Mouse (Mus musculus) T-helper 17 cell (primary cell): Measurements from ENCODE around the gene Slc35a3.
"Not testable (repeated sequence)": the region's sequence is repeated elsewhere in the genome, so short reads cannot be mapped to it uniquely, and the experiment has no call there.

Source experiments
- in situ Hi-C, 2 experiments: fragments of 300-600 bp; cut with MboI, MseI; formaldehyde crosslinking; loops; 1 replicate in 1 of 2; 2 replicates in 1 of 2; pipeline ENCODE4 v1.15.1; 2025; ENCODE audit warnings: high pct_unique_total_duplicates in 2 of 2

Gene Slc35a3

GRCm38 (mm10) chr3:116701601-116702000 lies 11.0 kb downstream of the Slc35a3 start:
- in situ Hi-C loops, result no loop called here

DNA sequence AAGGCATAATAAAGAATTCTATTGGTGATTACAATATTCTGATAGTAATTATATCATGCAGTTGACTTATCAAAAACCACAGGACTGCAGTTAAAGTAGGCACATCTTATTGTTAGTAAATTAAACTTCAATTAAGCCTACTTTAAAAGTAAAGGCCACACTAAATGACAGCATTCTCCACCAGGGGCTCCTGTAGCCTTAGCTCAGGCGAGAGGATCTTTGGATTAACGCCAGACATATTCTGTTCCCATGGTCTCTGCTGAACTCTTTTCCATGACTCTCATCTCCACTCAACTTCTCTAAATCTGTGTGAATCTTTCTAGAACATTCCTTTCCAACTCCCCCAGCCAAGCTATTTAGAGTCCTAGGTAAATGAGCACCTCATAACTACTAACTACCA lies 13.8 kb downstream of the Slc35a3 start:
- in situ Hi-C loops, result loop anchor here in 1 of 2 experiments (25.0 kb wide), 1 partner anchor 1786 kb away; the partner anchor contains the start of gene Olfm3

DNA sequence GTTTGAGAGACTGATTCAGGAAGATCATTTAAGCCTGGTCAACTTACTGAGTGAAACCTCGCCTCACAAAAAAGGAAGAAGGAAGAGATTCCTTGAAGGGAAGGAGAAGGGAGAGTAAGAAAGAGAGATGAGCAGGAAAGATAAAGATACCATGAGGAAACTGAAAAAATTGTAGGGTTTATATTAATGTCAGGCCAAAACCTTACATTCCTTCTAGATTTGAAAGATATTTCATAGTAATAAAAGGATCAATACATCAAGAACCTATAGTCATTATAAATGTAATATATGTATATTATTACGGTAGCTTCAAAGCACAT lies 17.0 kb downstream of the Slc35a3 start:
- in situ Hi-C loops, result loop anchor here in 1 of 2 experiments (25.0 kb wide), 1 partner anchor 1783 kb away; the partner anchor contains the start of gene Olfm3

DNA sequence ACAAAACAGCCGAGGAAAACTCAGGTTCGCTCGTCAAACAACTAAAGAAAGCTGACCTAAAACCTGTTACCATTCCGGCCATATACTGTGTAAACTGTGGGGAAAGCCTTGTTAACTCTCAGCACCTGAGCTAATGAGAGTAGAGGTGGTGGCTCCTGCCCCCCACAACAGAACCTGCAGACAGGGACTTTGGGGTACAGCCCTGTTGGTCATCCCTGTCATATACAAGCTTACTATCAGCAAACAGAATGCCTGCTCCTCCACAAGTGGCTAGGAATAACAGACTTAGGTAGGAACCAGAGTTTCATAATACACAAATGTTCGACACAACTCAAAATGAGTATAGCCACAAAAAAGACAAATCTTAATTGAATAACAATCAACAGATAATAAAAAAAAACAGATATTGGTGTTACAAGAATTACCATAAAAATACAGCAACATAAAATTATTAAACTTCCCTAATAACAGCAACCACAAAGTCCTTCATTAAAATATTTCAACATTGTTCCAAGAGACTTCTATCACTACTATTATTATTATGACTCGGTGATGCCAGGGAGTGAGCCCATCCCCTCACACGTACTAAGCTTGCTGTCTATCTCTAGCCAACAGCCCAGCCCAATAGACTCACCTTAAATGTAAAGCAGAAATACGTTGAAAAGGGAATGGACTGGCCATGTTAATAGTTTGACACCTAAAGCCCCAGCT lies 17.5 kb downstream of the Slc35a3 start:
- in situ Hi-C loops, result loop anchor here in 1 of 2 experiments (25.0 kb wide), 1 partner anchor 1783 kb away; the partner anchor contains the start of gene Olfm3

DNA sequence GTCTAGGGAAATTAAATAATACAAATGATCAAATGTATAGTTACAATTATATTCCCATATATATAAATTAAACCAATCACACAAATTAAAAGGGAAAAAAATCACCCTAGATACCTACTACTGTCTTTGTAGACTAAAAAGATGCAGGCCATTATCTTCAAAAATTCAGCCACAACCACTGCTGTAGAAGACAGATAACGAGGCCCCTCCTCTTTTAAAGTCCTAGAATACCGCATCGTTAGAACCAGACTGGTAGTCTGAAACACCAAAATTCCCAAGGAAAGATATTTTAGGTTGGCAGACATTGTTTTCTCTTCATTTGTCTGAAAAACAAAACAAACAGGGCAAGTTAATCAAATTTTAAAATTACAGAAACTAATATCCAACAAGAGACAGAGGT lies 18.3 kb downstream of the Slc35a3 start:
- in situ Hi-C loops, result loop anchor here in 1 of 2 experiments (25.0 kb wide), 1 partner anchor 1782 kb away; the partner anchor contains the start of gene Olfm3

DNA sequence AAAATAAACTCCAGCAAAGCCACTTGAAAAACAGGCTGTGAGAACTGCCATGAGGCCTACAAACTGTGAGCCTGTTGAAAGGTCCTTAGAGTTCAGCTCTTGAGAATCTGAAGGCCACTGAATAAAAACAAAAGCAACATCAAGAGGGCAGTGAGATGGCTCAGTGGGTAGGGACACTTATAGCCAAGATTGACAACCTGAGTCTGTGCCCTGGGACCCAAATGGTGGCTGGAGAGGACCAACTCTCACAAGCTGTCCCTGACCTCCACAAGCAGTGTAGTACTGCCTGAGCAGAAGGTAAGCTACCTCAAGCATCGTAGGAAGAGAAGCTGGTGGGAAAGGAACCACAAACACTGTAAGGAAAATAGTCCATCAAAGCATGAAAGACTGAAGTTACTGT lies 31.5 kb downstream of the Slc35a3 start, which contains the start of gene Gm43191:
Gm43191 (minus strand) TSS at position 101 of the 400 bp plus-strand sequence.
- in situ Hi-C loops, result loop anchor here (5.0 to 25.0 kb wide), 3 partner anchors 61 to 1769 kb away; partner anchors contain the start of gene Olfm3 (in 1 of the 2)

- in situ Hi-C loops, result not testable (repeated sequence)
Observed at GRCm38 (mm10) chr3:116664281-116664680, 48.4 kb downstream of the Slc35a3 start.

DNA sequence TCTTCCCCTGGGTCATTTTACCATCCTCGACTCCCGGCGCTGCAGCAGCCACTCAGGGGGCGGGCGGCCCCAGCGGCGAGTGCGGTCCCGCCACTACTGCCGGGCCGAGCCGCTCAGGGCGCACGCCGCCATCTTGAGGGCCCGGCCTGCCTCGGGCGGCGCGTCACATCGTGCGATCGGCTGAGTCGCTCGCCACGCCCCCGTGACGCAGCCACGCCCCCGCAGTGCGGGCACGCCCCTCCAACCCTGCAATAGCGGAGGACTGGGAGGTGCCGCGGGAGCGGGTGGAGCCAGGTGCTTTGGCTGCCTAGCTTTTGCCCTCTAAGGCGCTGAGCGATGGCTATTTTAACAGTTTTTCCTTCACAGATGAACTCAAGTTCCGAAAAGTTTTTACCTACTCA lies 50.2 kb downstream of the Slc35a3 start, which contains the start of gene Mfsd14a:
Mfsd14a (minus strand) TSS at position 215 of the 401 bp plus-strand sequence.
- in situ Hi-C loops, result no loop called here

- in situ Hi-C loops, result no loop called here
Observed at GRCm38 (mm10) chr3:116661870-116662414, 50.7 kb downstream of the Slc35a3 start.

DNA sequence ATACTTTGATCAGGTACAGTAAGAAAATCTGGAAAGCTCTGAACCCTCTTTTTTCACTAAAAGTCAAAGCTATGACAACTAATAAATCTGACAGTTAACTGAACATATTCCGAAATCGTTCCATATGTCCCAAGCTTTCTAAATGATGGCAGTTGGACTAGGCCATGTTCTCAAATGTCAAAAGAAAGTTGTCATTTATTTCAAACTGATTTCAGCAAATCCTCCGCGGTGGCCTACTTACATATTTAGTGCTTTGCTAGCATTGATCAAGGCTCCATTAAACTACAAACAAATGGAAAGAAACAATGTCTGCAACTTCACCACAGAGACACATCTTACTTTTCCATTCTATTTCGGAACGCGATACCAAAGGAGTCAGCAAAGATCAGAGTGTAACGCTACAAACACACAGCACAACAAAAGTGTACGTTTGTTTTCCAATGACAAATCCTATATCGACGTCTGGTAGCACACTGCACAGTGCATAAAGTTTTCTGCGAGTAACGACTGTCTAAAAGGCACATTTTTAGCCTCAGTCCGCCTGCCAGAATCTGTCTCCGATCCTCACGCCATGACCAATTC lies 51.3 kb downstream of the Slc35a3 start:
- in situ Hi-C loops, result no loop called here

DNA sequence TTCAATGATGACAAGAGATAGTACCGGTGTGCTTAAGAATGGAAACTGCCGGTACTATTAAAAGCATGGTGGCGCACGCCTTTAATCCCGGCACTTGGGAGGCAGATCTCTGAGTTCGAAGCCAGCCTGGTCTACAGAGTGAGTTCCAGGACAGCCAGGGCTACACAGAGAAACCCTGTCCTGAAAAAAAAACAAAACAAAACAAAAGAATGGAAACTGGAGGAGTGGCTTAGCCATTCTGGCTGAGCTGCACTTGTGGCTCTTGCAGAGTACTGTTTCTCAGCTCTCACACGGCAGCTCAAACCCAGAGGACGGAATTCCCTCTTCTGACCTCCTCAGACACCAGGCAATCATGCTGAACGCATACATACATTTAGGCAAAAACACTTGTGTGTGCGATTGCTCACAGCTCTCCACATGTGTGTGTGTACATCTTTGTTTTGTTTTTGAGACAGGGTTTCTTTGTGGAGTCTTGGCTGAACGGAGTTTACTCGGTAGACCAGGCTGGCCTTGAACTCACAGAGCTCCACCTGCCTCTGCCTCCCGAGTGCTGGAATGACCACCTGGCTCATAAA lies 52.7 kb downstream of the Slc35a3 start:
- in situ Hi-C loops, result no loop called here

DNA sequence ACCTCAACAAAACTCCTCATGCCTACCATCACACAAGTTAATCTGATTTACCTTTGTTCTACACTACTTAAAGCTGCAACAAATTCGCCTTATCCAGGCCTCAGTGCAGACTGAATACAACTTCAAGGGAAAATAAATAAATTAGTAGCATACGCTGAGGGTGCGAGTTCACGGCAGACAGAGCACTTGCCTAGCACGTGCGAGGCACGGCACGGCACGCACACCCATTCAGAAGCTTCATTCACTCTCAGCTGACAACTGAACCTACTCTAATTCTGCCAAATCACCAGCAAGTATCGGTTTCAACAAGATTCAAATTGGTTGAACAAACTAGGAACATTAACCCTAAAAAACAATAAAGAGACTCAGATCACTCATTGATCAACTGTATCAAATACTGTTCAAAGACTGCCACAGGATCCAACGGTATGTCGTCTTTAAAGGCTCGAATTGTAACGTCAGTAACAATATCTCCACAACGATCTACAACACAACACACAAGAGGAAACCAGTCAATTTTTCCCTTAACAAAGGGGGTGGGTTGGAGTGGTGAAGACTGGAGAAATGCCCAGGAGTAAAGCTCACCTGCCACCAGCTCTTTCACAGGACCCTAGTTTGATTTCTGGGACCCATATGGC lies 53.6 kb downstream of the Slc35a3 start:
- in situ Hi-C loops, result no loop called here

- in situ Hi-C loops, result no loop called here
Observed at GRCm38 (mm10) chr3:116656184-116656965, 56.3 kb downstream of the Slc35a3 start.

DNA sequence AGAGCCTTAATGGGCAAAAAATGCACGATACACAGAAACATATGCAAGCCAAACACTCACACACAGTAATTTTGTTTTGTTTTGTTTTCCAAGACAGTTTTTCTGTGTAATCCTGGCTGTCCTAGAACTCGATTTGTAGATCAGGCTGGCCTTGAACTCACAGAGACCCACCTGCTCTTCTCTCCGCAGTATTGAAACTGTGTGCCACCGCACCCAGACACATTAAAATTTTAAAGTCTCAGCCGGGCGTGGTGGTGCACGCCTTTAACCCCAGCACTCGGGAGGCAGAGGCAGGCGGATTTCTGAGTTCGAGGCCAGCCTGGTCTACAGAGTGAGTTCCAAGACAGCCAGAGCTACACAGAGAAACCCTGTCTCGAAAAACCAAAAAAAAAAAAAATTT lies 58.6 kb downstream of the Slc35a3 start:
- in situ Hi-C loops, result not testable (repeated sequence)

- in situ Hi-C loops, result no loop called here
Observed at GRCm38 (mm10) chr3:116653278-116653945, 59.2 kb downstream of the Slc35a3 start.

GRCm38 (mm10) chr3:116652033-116652446 lies 60.6 kb downstream of the Slc35a3 start:
- in situ Hi-C loops, result no loop called here

- in situ Hi-C loops, result no loop called here
Observed at GRCm38 (mm10) chr3:116650698-116651097, 61.9 kb downstream of the Slc35a3 start.

- in situ Hi-C loops, result no loop called here
Observed at GRCm38 (mm10) chr3:116648805-116649204, 63.8 kb downstream of the Slc35a3 start.

DNA sequence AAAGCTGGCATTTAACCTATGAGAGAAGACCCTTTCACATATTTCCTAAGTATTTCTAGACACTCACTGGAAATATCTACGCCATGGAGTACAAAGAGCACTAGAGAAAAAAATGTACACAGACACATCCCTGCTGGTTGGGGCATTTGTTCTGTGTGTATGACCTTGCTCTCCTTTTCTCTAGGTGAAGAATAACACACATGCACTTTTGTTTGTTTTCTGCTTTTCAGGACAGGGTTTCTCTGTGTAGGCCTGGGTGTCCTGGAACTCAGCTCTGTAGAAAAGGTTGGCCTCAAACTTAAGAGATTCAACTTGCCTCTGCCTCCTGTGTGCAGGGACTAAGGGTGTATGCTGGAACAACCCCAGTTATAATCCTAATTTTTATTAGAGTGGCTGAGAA lies 66.2 kb downstream of the Slc35a3 start:
- in situ Hi-C loops, result no loop called here

DNA sequence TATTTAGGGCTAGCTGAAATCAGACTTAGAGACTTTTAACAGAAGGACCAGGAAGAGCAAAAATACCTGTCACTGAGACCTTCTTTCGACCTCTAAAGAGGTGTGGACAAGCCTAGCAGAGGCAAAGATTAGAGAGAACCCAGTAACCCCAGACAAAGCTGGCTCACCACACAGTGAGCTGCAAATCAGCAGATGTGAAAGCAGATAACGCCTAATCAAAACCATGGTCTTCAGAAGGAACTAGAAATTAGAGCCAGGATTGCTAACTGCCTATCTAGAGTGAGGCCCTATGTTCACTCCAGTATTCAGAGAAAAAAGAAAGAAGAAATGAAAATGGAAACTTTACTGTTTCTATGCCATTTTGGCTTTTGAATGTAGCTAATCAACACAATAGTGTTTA lies 70.3 kb downstream of the Slc35a3 start:
- in situ Hi-C loops, result no loop called here
